Mouse (Mus musculus) forebrain, embryonic 15.5 days (tissue): ENCODE measurements around the gene Dhrs7c. TPM values are rescaled to one million over a fixed set of nuclear protein-coding genes. Genes with fewer than 3 reads are reported as not detected.
A peak's percentile ranks its signal among the peaks of the same experiment; 100 is the strongest.

Experiments
- ATAC-seq: fragments of 200-750 bp; cut with Nextera tagmentation; replicated peaks from 2 replicates; pipeline ENCODE4 v1.8.0; 2017; ENCODE audit warnings: mild to moderate bottlenecking, moderate TSS enrichment, moderate library complexity
- H3K27ac ChIP-seq: fragments of 300-500 bp; sonication (generic); replicated peaks from 2 replicates; pipeline ENCODE4 v1.5.1; 2015; ENCODE audit warnings: mild to moderate bottlenecking, inconsistent platforms
- H3K27me3 ChIP-seq: fragments of 300-500 bp; sonication (generic); 2 replicates; pipeline ENCODE4 v1.6.1; 2015; ENCODE audit warnings: inconsistent platforms
- H3K36me3 ChIP-seq: fragments of 300-500 bp; sonication (generic); 2 replicates; pipeline ENCODE4 v1.6.1; 2015; ENCODE audit warnings: mild to moderate bottlenecking, inconsistent platforms
- H3K4me1 ChIP-seq: fragments of 300-500 bp; sonication (generic); 2 replicates; pipeline ENCODE4 v1.6.1; 2015; ENCODE audit warnings: inconsistent platforms
- H3K4me2 ChIP-seq: fragments of 300-500 bp; sonication (generic); replicated peaks from 2 replicates; pipeline ENCODE4 v1.6.1; 2015; ENCODE audit warnings: mild to moderate bottlenecking, inconsistent platforms
- H3K4me3 ChIP-seq: fragments of 300-500 bp; sonication (generic); 2 replicates; pipeline ENCODE4 v1.5.1; 2015; ENCODE audit warnings: mild to moderate bottlenecking, inconsistent platforms
- H3K9ac ChIP-seq: fragments of 300-500 bp; sonication (generic); replicated peaks from 2 replicates; pipeline ENCODE4 v1.6.1; 2015; ENCODE audit warnings: mild to moderate bottlenecking, inconsistent platforms
- H3K9me3 ChIP-seq: fragments of 300-500 bp; sonication (generic); 2 replicates; pipeline ENCODE4 v1.6.1; 2016; ENCODE audit warnings: inconsistent platforms
- WGBS: fragments of 180-500 bp; shearing (Covaris S2); methylation state at CpG from one replicate; pipeline ENCODE4 v1.1.7; 2015; ENCODE audit warnings: mixed read lengths; 5-methylcytosine and 5-hydroxymethylcytosine counted together
- polyA plus RNA-seq: library from polyadenylated mRNA; unstranded; fragments of >200 nt; fragmentation: Nextera tagmentation; extraction: Ambion mirVana; gene quantifications from 2 replicates; pipeline ENCODE4 v1.2.1, GENCODE M21; 2015

Gene Dhrs7c
- polyA plus RNA-seq, 1 experiment from 2014 or later, result not detected

- H3K9me3 ChIP-seq, result no peaks in the 10 kb centered on the region
- H3K4me1 ChIP-seq, result no peaks in the 10 kb centered on the region
- ATAC-seq, result no peak
- 75% methylated on average over 5 of the region's 5 CpGs for WGBS
- no peaks in the 10 kb centered on the region for H3K36me3 ChIP-seq
- H3K4me3 ChIP-seq, result no peak overlapping the region
- H3K27ac ChIP-seq, result no peak overlapping the region
- H3K9ac ChIP-seq, result no peak overlapping the region
- H3K27me3 ChIP-seq, result no peaks in the 10 kb centered on the region
- H3K4me2 ChIP-seq, result no peak overlapping the region
Measured at GRCm38 (mm10) chr11:67808051-67808450, 10.1 kb downstream of the Dhrs7c start.

DNA sequence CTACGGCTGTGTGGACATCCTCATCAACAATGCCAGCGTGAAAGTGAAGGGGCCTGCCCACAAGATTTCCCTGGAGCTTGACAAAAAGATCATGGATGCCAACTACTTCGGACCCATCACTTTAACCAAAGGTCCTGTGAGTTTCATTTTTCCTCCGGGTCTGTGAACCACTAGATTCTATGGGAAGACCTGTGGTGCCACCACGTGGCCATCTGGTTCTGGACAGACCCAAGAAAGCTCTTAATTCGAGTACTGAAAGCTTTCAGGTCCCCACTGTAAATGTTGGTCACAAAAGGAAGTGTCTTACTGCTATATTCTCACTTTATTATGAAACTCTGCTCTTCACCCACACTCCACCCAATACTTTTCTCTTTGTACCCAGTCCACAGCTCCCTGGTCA is 13.5 kb downstream of the Dhrs7c start:
- Histone ChIP-seq H3K36me3 (no peaks in the 10 kb centered on the region), H3K4me3 (no peak overlapping the region), H3K4me2 (no peak overlapping the region), H3K9ac (no peak overlapping the region), H3K9me3 (no peaks in the 10 kb centered on the region), H3K4me1 (no peaks in the 10 kb centered on the region), H3K27ac (no peak overlapping the region), H3K27me3 (no peaks in the 10 kb centered on the region)
- 82% methylated on average over 6 of the region's 6 CpGs for WGBS
- ATAC-seq, result no peak

DNA sequence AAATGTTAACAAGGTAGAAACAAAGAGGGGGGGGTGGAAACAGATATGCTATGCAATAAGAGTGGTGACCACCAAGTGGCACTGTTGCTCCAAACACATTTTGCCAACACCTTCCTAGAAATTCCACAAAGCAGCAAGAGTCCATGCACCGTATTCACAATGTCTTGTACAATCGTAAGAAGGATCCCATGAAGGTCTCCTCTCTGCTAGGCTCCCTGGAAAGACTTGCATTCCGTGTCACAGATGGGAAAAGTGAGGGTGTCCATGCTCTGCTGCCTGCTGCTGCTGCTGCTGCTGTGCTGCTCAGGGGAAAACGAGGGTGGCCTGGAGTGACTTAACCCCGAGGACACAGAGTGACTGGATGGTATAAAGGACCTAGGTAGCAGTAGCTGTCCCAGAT is 21.6 kb downstream of the Dhrs7c start:
- no peak for ATAC-seq

GRCm38 (mm10) chr11:67820221-67820620 is 22.2 kb downstream of the Dhrs7c start:
- Histone ChIP-seq H3K9ac (no peak overlapping the region), H3K27ac (no peak overlapping the region), H3K4me3 (no peak overlapping the region), H3K9me3 (no peaks in the 10 kb centered on the region), H3K36me3 (no peaks in the 10 kb centered on the region), H3K27me3 (no peaks in the 10 kb centered on the region), H3K4me1 (peaks cover 3% of the 10 kb centered on the region), H3K4me2 (no peak overlapping the region)
- no peak for ATAC-seq
- WGBS, result 34% methylated on average over 4 of the region's 4 CpGs

More for the DNA sequence above, 21.6 kb downstream of the Dhrs7c start:
- no peaks in the 10 kb centered on the region for H3K9me3 ChIP-seq
- peak overlapping the region; percentile 32; the same call in 1 of the 2 replicates for H3K9ac ChIP-seq
- H3K4me1 ChIP-seq, result peaks cover 3% of the 10 kb centered on the region
- no peaks in the 10 kb centered on the region for H3K36me3 ChIP-seq
- H3K27ac ChIP-seq, result no peak overlapping the region
- WGBS, result 21% methylated on average over 5 of the region's 5 CpGs
- 0 out of 2 replicates have a peak overlapping the region, but pooled peaks have one; percentile 19 for H3K4me2 ChIP-seq
- H3K27me3 ChIP-seq, result no peaks in the 10 kb centered on the region
- no peak overlapping the region for H3K4me3 ChIP-seq

- peak; percentile 79; the same call in 1 of the 2 replicates for ATAC-seq
- 66% methylated on average over 6 of the region's 6 CpGs for WGBS
- H3K27me3 ChIP-seq, result no peaks in the 10 kb centered on the region
- peak overlapping the region; percentile 61; the same call in 1 of the 2 replicates for H3K27ac ChIP-seq
- no peaks in the 10 kb centered on the region for H3K9me3 ChIP-seq
- H3K9ac ChIP-seq, result no peak overlapping the region
- H3K4me3 ChIP-seq, result no peak overlapping the region
- H3K4me1 ChIP-seq, result peaks cover 3% of the 10 kb centered on the region
- H3K36me3 ChIP-seq, result no peaks in the 10 kb centered on the region
- no peak overlapping the region for H3K4me2 ChIP-seq
Measured at GRCm38 (mm10) chr11:67821560-67821959, 23.6 kb downstream of the Dhrs7c start.

GRCm38 (mm10) chr11:67828360-67829059 is 30.5 kb downstream of the Dhrs7c start:
- Histone ChIP-seq H3K4me3 (no peak overlapping the region), H3K27ac (no peak overlapping the region), H3K4me1 (no peaks in the 10 kb centered on the region), H3K27me3 (no peaks in the 10 kb centered on the region), H3K4me2 (no peak overlapping the region), H3K36me3 (no peaks in the 10 kb centered on the region), H3K9me3 (no peaks in the 10 kb centered on the region), H3K9ac (no peak overlapping the region)
- ATAC-seq, result no peak
- 38% methylated on average over 12 of the region's 12 CpGs for WGBS

DNA sequence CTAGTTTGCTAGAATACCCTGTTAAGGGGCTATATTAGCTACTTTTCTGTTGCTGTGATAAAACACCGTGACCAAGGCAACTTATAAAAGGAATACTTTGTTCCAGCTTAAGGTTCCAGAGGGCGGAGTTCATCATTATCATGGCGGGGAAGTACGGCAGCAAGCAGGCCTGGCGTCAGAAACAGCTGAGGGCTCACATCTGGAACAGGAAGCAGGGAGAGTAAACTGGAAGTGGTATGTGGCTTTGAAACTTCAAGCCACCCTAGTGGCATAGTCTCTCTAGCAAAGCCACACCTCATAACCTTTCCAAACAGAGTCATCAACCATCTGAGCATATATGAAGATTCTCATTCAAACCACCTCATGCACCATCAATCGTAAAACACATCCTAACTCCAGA is 31.5 kb downstream of the Dhrs7c start:
- Histone ChIP-seq H3K4me3 (no peak overlapping the region), H3K9me3 (no peaks in the 10 kb centered on the region), H3K36me3 (no peaks in the 10 kb centered on the region), H3K27ac (no peak overlapping the region), H3K27me3 (no peaks in the 10 kb centered on the region), H3K4me1 (no peaks in the 10 kb centered on the region), H3K9ac (no peak overlapping the region), H3K4me2 (no peak overlapping the region)
- 83% methylated on average over 6 of the region's 6 CpGs for WGBS
- no peak for ATAC-seq

DNA sequence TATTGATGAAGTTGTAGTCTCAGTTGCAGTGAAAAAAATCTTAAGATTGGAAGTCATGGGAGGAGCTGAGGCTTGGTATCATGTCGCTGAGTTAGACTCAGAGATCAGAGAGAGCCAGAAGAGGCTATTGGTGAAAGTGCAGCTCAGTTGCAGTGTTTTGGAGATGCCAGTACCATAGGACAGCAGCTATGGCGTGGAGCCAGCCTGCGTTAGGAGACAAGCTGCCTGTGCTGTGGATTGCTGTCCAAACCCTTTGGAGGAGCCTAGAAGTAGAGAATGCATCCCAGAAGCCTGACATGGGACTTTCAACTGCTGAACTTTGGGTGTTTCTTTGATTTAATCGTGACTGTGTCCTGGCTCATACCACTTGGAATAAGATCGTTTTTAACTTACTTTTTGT is 33.8 kb downstream of the Dhrs7c start:
- Histone ChIP-seq H3K4me3 (no peak overlapping the region), H3K4me1 (no peaks in the 10 kb centered on the region), H3K36me3 (no peaks in the 10 kb centered on the region), H3K9me3 (no peaks in the 10 kb centered on the region), H3K9ac (no peak overlapping the region), H3K27me3 (no peaks in the 10 kb centered on the region), H3K27ac (no peak overlapping the region), H3K4me2 (no peak overlapping the region)
- 79% methylated on average over 5 of the region's 5 CpGs for WGBS
- no peak for ATAC-seq

- Histone ChIP-seq H3K4me3 (no peak overlapping the region), H3K27ac (no peak overlapping the region), H3K27me3 (no peaks in the 10 kb centered on the region), H3K9me3 (no peaks in the 10 kb centered on the region), H3K36me3 (no peaks in the 10 kb centered on the region), H3K4me1 (no peaks in the 10 kb centered on the region), H3K9ac (no peak overlapping the region), H3K4me2 (no peak overlapping the region)
- WGBS, result 89% methylated on average over 10 of the region's 10 CpGs
- ATAC-seq, result no peak
Measured at GRCm38 (mm10) chr11:67835408-67836078, 37.6 kb downstream of the Dhrs7c start.

- H3K4me3 ChIP-seq, result no peak overlapping the region
- H3K36me3 ChIP-seq, result no peaks in the 10 kb centered on the region
- H3K27ac ChIP-seq, result no peak overlapping the region
- H3K4me2 ChIP-seq, result no peak overlapping the region
- no peaks in the 10 kb centered on the region for H3K27me3 ChIP-seq
- no peak for ATAC-seq
- H3K9ac ChIP-seq, result no peak overlapping the region
- 85% methylated on average over 1 of the region's 1 CpGs for WGBS
- no peaks in the 10 kb centered on the region for H3K4me1 ChIP-seq
- H3K9me3 ChIP-seq, result no peaks in the 10 kb centered on the region
Measured at GRCm38 (mm10) chr11:67839810-67840209, 41.8 kb downstream of the Dhrs7c start.

GRCm38 (mm10) chr11:67845193-67845592 is 47.2 kb downstream of the Dhrs7c start:
- Histone ChIP-seq H3K4me1 (no peaks in the 10 kb centered on the region), H3K4me3 (no peak overlapping the region), H3K9ac (no peak overlapping the region), H3K9me3 (no peaks in the 10 kb centered on the region), H3K36me3 (no peaks in the 10 kb centered on the region), H3K27ac (peak overlapping the region; percentile 62), H3K4me2 (no peak overlapping the region), H3K27me3 (no peaks in the 10 kb centered on the region)
- 65% methylated on average over 4 of the region's 4 CpGs for WGBS
- ATAC-seq, result no peak

DNA sequence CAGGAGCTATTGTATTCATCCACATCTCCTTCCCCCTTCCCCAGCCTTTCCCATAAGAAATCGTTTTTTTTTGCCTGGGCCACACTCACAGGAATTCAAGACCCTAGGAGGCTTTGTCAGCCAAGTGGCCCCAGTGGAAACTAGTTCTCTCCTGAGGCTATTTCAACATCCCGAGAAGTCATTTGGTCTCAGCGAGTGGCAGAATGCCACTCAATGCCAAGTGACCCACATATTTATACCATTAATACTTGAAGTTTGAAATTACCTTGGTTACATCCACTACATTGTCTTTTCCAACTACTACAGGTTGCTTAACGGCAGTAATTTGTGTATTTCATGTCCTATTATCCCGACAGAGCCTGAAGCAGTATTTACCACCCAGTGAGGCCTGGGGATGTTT is 53.8 kb downstream of the Dhrs7c start:
- no peaks in the 10 kb centered on the region for H3K9me3 ChIP-seq
- H3K27ac ChIP-seq, result no peak overlapping the region
- H3K27me3 ChIP-seq, result no peaks in the 10 kb centered on the region
- no peak for ATAC-seq
- H3K4me3 ChIP-seq, result no peak overlapping the region
- WGBS, result 65% methylated on average over 5 of the region's 5 CpGs
- H3K4me2 ChIP-seq, result no peak overlapping the region
- H3K9ac ChIP-seq, result no peak overlapping the region
- no peaks in the 10 kb centered on the region for H3K4me1 ChIP-seq
- no peaks in the 10 kb centered on the region for H3K36me3 ChIP-seq
